Mouse (Mus musculus) midbrain, embryonic 14.5 days (tissue): ENCODE measurements around the gene Treml1. TPM values are rescaled to one million over a fixed set of nuclear protein-coding genes. Genes with fewer than 3 reads are reported as not detected.

Experiments
- ATAC-seq: fragments of 200-750 bp; cut with Nextera tagmentation; 2 replicates; pipeline ENCODE4 v1.8.0; 2017; ENCODE audit warnings: moderate number of reproducible peaks, moderate library complexity; ENCODE audit not compliant: low FRiP score, low TSS enrichment
- DNase-seq: peaks from one replicate; pipeline ENCODE4 v3.0.0-alpha.2; 2015
- H3K27ac ChIP-seq: fragments of 300-500 bp; sonication (generic); replicated peaks from 2 replicates; pipeline ENCODE4 v1.5.1; 2014; ENCODE audit warnings: mild to moderate bottlenecking, low read depth, low read length, moderate library complexity
- H3K27me3 ChIP-seq: fragments of 300-500 bp; sonication (generic); 2 replicates; pipeline ENCODE4 v1.6.1; 2014; ENCODE audit warnings: low read length, control low read depth, mixed read lengths; ENCODE audit not compliant: control insufficient read depth, insufficient read depth
- H3K36me3 ChIP-seq: fragments of 300-500 bp; sonication (generic); 2 replicates; pipeline ENCODE4 v1.6.1; 2014; ENCODE audit warnings: low read length, control low read depth; ENCODE audit not compliant: control insufficient read depth, insufficient read depth
- H3K4me1 ChIP-seq: fragments of 300-500 bp; sonication (generic); 2 replicates; pipeline ENCODE4 v1.6.1; 2014; ENCODE audit warnings: mild to moderate bottlenecking, antibody characterized with exemption, low read length, control low read depth; ENCODE audit not compliant: control insufficient read depth, insufficient read depth
- H3K4me2 ChIP-seq: fragments of 300-500 bp; sonication (generic); 2 replicates; pipeline ENCODE4 v1.6.1; 2014; ENCODE audit warnings: mild to moderate bottlenecking, low read length, moderate library complexity
- H3K4me3 ChIP-seq: fragments of 300-500 bp; sonication (generic); replicated peaks from 2 replicates; pipeline ENCODE4 v1.5.1; 2014; ENCODE audit warnings: low read depth, low read length
- H3K9ac ChIP-seq: fragments of 300-500 bp; sonication (generic); replicated peaks from 2 replicates; pipeline ENCODE4 v1.6.1; 2014; ENCODE audit warnings: mild to moderate bottlenecking, low read length, moderate library complexity
- H3K9me3 ChIP-seq: fragments of 300-500 bp; sonication (generic); 2 replicates; pipeline ENCODE4 v1.6.1; 2016; ENCODE audit warnings: low read length, control low read depth, mixed read lengths; ENCODE audit not compliant: control insufficient read depth
- WGBS: fragments of 180-500 bp; shearing (Covaris S2); extraction: QIAGEN DNeasy Blood & Tissue Kit; methylation state at CpG from one replicate; pipeline ENCODE4 v1.1.7; 2014; 5-methylcytosine and 5-hydroxymethylcytosine counted together
- polyA plus RNA-seq: library from polyadenylated mRNA; unstranded; fragments of >200 nt; fragmentation: Nextera tagmentation; extraction: Ambion mirVana; gene quantifications from 2 replicates; pipeline ENCODE4 v1.2.1, GENCODE M21; 2014

The Treml1 gene
- polyA plus RNA-seq, 1 experiment from 2014 or later, result 0.51 TPM

- H3K4me3 ChIP-seq, result no peak overlapping the region
Observed at GRCm38 (mm10) chr17:48326656-48327055, 33.1 kb upstream of the Treml1 start.

GRCm38 (mm10) chr17:48332524-48332923, 27.2 kb upstream of the Treml1 start:
- Histone ChIP-seq H3K4me3 (no peak overlapping the region), H3K4me1 (no peaks in the 10 kb centered on the region), H3K27me3 (no peaks in the 10 kb centered on the region), H3K36me3 (no peaks in the 10 kb centered on the region), H3K9ac (no peak overlapping the region), H3K27ac (no peak overlapping the region), H3K9me3 (no peaks in the 10 kb centered on the region), H3K4me2 (no peak overlapping the region)
- no peak for DNase-seq
- ATAC-seq, result no peak
- 95% methylated on average over 2 of the region's 2 CpGs for WGBS

More at GRCm38 (mm10) chr17:48326656-48327055, 33.1 kb upstream of the Treml1 start:
- DNase-seq, result no peak
- Histone ChIP-seq H3K36me3 (no peaks in the 10 kb centered on the region), H3K27ac (no peak overlapping the region), H3K4me2 (no peak overlapping the region), H3K9me3 (no peaks in the 10 kb centered on the region), H3K27me3 (no peaks in the 10 kb centered on the region), H3K4me1 (no peaks in the 10 kb centered on the region), H3K9ac (no peak overlapping the region)
- no peak for ATAC-seq
- 89% methylated on average over 4 of the region's 4 CpGs for WGBS

GRCm38 (mm10) chr17:48334186-48334585, 25.5 kb upstream of the Treml1 start:
- no peak for ATAC-seq
- no peaks in the 10 kb centered on the region for H3K27me3 ChIP-seq
- WGBS, result 87% methylated on average over 4 of the region's 4 CpGs

GRCm38 (mm10) chr17:48336857-48337256, 22.9 kb upstream of the Treml1 start:
- Histone ChIP-seq H3K4me3 (no peak overlapping the region), H3K27ac (no peak overlapping the region), H3K4me1 (no peaks in the 10 kb centered on the region), H3K27me3 (no peaks in the 10 kb centered on the region), H3K4me2 (no peak overlapping the region), H3K9ac (no peak overlapping the region), H3K9me3 (no peaks in the 10 kb centered on the region), H3K36me3 (no peaks in the 10 kb centered on the region)
- ATAC-seq (no peak), DNase-seq (peak; percentile 84)
- WGBS, result 3% methylated on average over 6 of the region's 6 CpGs

More at GRCm38 (mm10) chr17:48334186-48334585, 25.5 kb upstream of the Treml1 start:
- Histone ChIP-seq H3K4me1 (no peaks in the 10 kb centered on the region), H3K27ac (no peak overlapping the region), H3K36me3 (no peaks in the 10 kb centered on the region), H3K9ac (no peak overlapping the region), H3K4me2 (no peak overlapping the region), H3K9me3 (no peaks in the 10 kb centered on the region), H3K4me3 (no peak overlapping the region)
- no peak for DNase-seq

- H3K9me3 ChIP-seq, result no peaks in the 10 kb centered on the region
- no peak overlapping the region for H3K27ac ChIP-seq
- no peaks in the 10 kb centered on the region for H3K36me3 ChIP-seq
- no peak for ATAC-seq
- no peaks in the 10 kb centered on the region for H3K27me3 ChIP-seq
- H3K9ac ChIP-seq, result no peak overlapping the region
- H3K4me3 ChIP-seq, result no peak overlapping the region
- WGBS, result 89% methylated on average over 1 of the region's 1 CpGs
- H3K4me1 ChIP-seq, result no peaks in the 10 kb centered on the region
- peak; percentile 19 for DNase-seq
- H3K4me2 ChIP-seq, result no peak overlapping the region
Observed at GRCm38 (mm10) chr17:48340267-48340666, 19.4 kb upstream of the Treml1 start.

- Histone ChIP-seq H3K27ac (no peak overlapping the region), H3K4me3 (no peak overlapping the region), H3K4me2 (no peak overlapping the region), H3K27me3 (no peaks in the 10 kb centered on the region), H3K36me3 (no peaks in the 10 kb centered on the region), H3K9ac (no peak overlapping the region), H3K9me3 (no peaks in the 10 kb centered on the region), H3K4me1 (no peaks in the 10 kb centered on the region)
- WGBS, result 83% methylated on average over 3 of the region's 3 CpGs
- DNase-seq (no peak), ATAC-seq (no peak)
Observed at GRCm38 (mm10) chr17:48341947-48342346, 17.8 kb upstream of the Treml1 start.

GRCm38 (mm10) chr17:48343065-48343464, 16.7 kb upstream of the Treml1 start:
- Histone ChIP-seq H3K4me2 (no peak overlapping the region), H3K4me3 (no peak overlapping the region), H3K9me3 (no peaks in the 10 kb centered on the region), H3K27ac (no peak overlapping the region), H3K27me3 (no peaks in the 10 kb centered on the region), H3K4me1 (no peaks in the 10 kb centered on the region), H3K9ac (no peak overlapping the region), H3K36me3 (no peaks in the 10 kb centered on the region)
- WGBS, result 94% methylated on average over 2 of the region's 2 CpGs
- no peak for DNase-seq
- no peak for ATAC-seq

GRCm38 (mm10) chr17:48345824-48346223, 13.9 kb upstream of the Treml1 start:
- WGBS, result 86% methylated on average over 4 of the region's 4 CpGs
- Histone ChIP-seq H3K9me3 (no peaks in the 10 kb centered on the region), H3K36me3 (no peaks in the 10 kb centered on the region), H3K4me2 (no peak overlapping the region), H3K4me3 (no peak overlapping the region), H3K27me3 (no peaks in the 10 kb centered on the region), H3K4me1 (no peaks in the 10 kb centered on the region), H3K9ac (no peak overlapping the region), H3K27ac (no peak overlapping the region)
- DNase-seq, result no peak
- ATAC-seq, result no peak

GRCm38 (mm10) chr17:48346231-48346630, 13.5 kb upstream of the Treml1 start, which contains the start of gene Trem2:
Gene Trem2 (plus strand): TSS chr17:48346401.
- DNase-seq (no peak), ATAC-seq (no peak)
- H3K4me1 ChIP-seq, result no peaks in the 10 kb centered on the region
- H3K9me3 ChIP-seq, result no peaks in the 10 kb centered on the region
- 84% methylated on average over 5 of the region's 5 CpGs for whole genome bisulfite sequencing
- H3K4me2 ChIP-seq, result no peak within 1 kb of the TSS
- H3K36me3 ChIP-seq, result no peaks in the 10 kb centered on the region
- no peak within 1 kb of the TSS for H3K4me3 ChIP-seq
- no peaks in the 10 kb centered on the region for H3K27me3 ChIP-seq
- no peak within 1 kb of the TSS for H3K9ac ChIP-seq
- no peak within 1 kb of the TSS for H3K27ac ChIP-seq
